Mouse (Mus musculus) C2C12 (cell line): ENCODE results near the gene Rad51b. TPM values are rescaled to one million over a fixed set of nuclear protein-coding genes. Genes with fewer than 3 reads are reported as not detected.

Source experiments
- H3K27me3 ChIP-seq: one replicate; pipeline ENCODE4 v1.6.1; 2011; ENCODE audit not compliant: control insufficient read depth, insufficient read depth, insufficient read length
- H3K36me3 ChIP-seq: one replicate; pipeline ENCODE4 v1.6.1; 2011; ENCODE audit not compliant: control insufficient read depth, insufficient read depth
- H3K4me3 ChIP-seq: one replicate; pipeline ENCODE4 v1.5.1; 2011; ENCODE audit warnings: mild to moderate bottlenecking, control low read depth; ENCODE audit not compliant: poor library complexity, insufficient read depth, severe bottlenecking
- H3K79me2 ChIP-seq: one replicate; pipeline ENCODE4 v1.6.1; 2011; ENCODE audit not compliant: control insufficient read depth, insufficient read depth
- H3K79me3 ChIP-seq: one replicate; pipeline ENCODE4 v1.6.1; 2011; ENCODE audit warnings: low read depth, control low read depth
- H3ac ChIP-seq: one replicate; pipeline ENCODE3; 2011; ENCODE audit warnings: low read depth; ENCODE audit not compliant: control insufficient read depth, insufficient read length
- CEBPB ChIP-seq: IDR thresholded peaks from one replicate; pipeline ENCODE4 v1.6.1; 2011; ENCODE audit warnings: low read depth, mild to moderate bottlenecking, control low read depth, moderate library complexity
- CTCF ChIP-seq: IDR thresholded peaks from one replicate; pipeline ENCODE4 v1.5.1; 2011; ENCODE audit not compliant: control insufficient read depth, insufficient read depth, insufficient read length
- FOSL1 ChIP-seq: IDR thresholded peaks from one replicate; pipeline ENCODE4 v1.8.0; 2011; ENCODE audit warnings: mild to moderate bottlenecking, low read length; ENCODE audit not compliant: poor library complexity, insufficient read depth, severe bottlenecking
- MAX ChIP-seq: IDR thresholded peaks from one replicate; pipeline ENCODE4 v1.6.1; 2011; ENCODE audit warnings: mild to moderate bottlenecking, control low read depth
- MYOD1 ChIP-seq: IDR thresholded peaks from one replicate; pipeline ENCODE4 v1.6.1; 2011; ENCODE audit warnings: low read depth; ENCODE audit not compliant: control insufficient read depth, insufficient read length
- MYOG ChIP-seq: IDR thresholded peaks from one replicate; pipeline ENCODE4 v1.6.1; 2011; ENCODE audit not compliant: control insufficient read depth, insufficient read length; ENCODE audit errors: extremely low read depth
- USF1 ChIP-seq: IDR thresholded peaks from one replicate; pipeline ENCODE4 v1.6.1; 2011; ENCODE audit warnings: low read depth, mild to moderate bottlenecking, control low read depth, moderate library complexity
- polyA plus RNA-seq: library from polyadenylated mRNA; unstranded; fragments of >200 nt; fragmentation: generic; extraction: Trizol; gene quantifications from one replicate; pipeline ENCODE4 v1.2.1, GENCODE M21; 2012; ENCODE audit warnings: missing spikeins

Gene Rad51b
- polyA plus RNA-seq, 1 experiment = 1.3 TPM

DNA sequence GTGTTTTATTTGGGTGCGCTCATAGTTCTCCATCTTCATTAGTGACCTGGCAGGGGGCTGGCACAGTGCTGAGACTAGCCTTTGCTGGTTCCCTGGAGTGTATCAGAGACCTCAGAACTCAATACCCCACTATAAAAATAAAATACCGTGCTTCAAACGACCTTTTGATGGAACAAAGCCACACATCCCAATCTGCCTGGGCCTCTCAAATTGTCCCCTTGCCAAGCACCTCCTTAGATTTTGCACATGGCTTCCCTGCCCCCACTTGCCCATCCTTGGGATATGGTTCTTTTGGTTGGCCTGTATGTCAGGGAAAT lies 158.7 kb downstream of the Rad51b start:
- no peak overlapping the region for H3K4me3 ChIP-seq
- H3K79me3 ChIP-seq = no peaks in the 10 kb centered on the region
- H3K79me2 ChIP-seq = no peaks in the 10 kb centered on the region
- no peak overlapping the region for H3ac ChIP-seq
- H3K27me3 ChIP-seq = no peaks in the 10 kb centered on the region
- H3K36me3 ChIP-seq = no peaks in the 10 kb centered on the region
- TF ChIP-seq MYOD1 = no peak
- TF ChIP-seq MYOG = no peak
- no peak for TF ChIP-seq CTCF
- no peak for TF ChIP-seq MAX

DNA sequence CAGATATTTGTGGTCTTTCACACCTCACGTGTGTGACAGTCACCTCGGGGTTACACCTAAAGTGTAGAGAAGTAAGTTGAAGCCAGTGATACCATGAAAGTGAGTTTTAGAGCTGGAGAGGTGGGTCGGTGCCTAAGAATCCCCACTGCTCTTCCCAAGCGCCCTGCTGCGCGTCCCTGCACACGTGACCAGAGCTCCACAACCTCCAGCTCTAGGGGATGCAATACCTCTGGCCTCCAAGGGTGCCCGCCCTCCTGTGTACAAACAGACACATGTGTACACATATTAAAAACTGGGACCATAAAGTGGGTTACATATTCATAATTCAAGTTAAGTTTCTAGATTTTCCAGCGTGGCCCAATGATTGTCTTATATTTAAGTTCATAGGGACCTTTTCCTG lies 159.2 kb downstream of the Rad51b start:
- no peak overlapping the region for H3K4me3 ChIP-seq
- no peak for TF ChIP-seq MYOD1
- TF ChIP-seq FOSL1 = no peak
- TF ChIP-seq CTCF = no peak
- no peak for TF ChIP-seq CEBPB
- no peak for TF ChIP-seq MYOG
- no peak for TF ChIP-seq USF1
- no peak for TF ChIP-seq MAX
- no peaks in the 10 kb centered on the region for H3K79me3 ChIP-seq
- H3K79me2 ChIP-seq = no peaks in the 10 kb centered on the region
- no peaks in the 10 kb centered on the region for H3K27me3 ChIP-seq
- no peaks in the 10 kb centered on the region for H3K36me3 ChIP-seq
- no peak overlapping the region for H3ac ChIP-seq

DNA sequence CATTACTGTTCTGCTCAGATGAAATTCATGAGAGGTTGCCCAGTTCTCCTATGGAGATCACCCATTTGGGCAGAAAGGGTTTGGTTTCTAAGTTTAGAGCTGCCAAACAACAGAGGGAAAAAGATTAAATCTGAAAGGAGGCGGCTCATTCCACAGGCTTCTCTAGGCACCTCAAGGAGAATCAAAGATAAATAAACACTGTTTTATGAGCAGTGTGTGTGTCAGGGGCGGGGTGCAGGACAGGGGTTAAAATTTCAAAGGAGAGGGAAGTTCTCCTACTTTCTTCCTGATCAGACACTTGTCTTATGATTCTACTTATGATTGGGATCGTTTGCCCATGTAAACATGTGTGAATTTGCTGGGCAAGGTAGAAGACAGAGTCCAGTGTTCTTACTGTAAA lies 166.3 kb downstream of the Rad51b start:
- TF ChIP-seq CEBPB (no peak), FOSL1 (no peak), MYOD1 (no peak), CTCF (no peak), MYOG (no peak), MAX (no peak), USF1 (no peak)
- Histone ChIP-seq H3K79me3 (no peaks in the 10 kb centered on the region), H3K4me3 (no peak overlapping the region), H3ac (no peak overlapping the region), H3K79me2 (no peaks in the 10 kb centered on the region), H3K27me3 (no peaks in the 10 kb centered on the region), H3K36me3 (no peaks in the 10 kb centered on the region)

- TF ChIP-seq MAX (no peak), MYOG (no peak), FOSL1 (no peak), MYOD1 (no peak), CEBPB (no peak), USF1 (no peak), CTCF (no peak)
Observed at GRCm38 (mm10) chr12:79470113-79470512, 173.0 kb downstream of the Rad51b start.

DNA sequence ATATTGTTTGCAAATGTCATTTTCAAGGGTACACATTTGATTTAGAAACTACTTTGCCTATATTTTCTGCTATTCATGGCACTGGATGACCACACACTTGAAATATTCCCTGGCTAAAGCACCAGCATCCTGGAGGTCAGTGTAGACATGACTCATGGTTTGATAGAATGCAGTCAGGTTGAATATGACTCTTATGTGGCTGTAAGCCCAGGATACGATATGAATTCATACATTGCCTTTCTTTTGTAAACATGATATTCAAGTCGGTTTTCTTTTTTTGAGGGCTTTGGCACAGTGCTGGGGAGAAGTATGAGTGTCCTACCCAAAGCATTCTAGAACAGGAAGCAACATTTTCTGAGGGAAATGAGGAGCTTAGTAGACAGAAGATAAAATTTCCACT lies 174.8 kb downstream of the Rad51b start:
- H3ac ChIP-seq = no peak overlapping the region
- H3K79me3 ChIP-seq = no peaks in the 10 kb centered on the region
- TF ChIP-seq FOSL1 (peak; percentile 79), CEBPB (no peak)
- no peaks in the 10 kb centered on the region for H3K36me3 ChIP-seq
- no peaks in the 10 kb centered on the region for H3K79me2 ChIP-seq
- H3K27me3 ChIP-seq = no peaks in the 10 kb centered on the region
- no peak overlapping the region for H3K4me3 ChIP-seq

More at GRCm38 (mm10) chr12:79470113-79470512, 173.0 kb downstream of the Rad51b start:
- Histone ChIP-seq H3K27me3 (no peaks in the 10 kb centered on the region), H3K4me3 (no peak overlapping the region), H3K79me2 (no peaks in the 10 kb centered on the region), H3K79me3 (no peaks in the 10 kb centered on the region), H3ac (no peak overlapping the region), H3K36me3 (no peaks in the 10 kb centered on the region)

GRCm38 (mm10) chr12:79476413-79477046 lies 179.4 kb downstream of the Rad51b start:
- Histone ChIP-seq H3K79me3 (no peaks in the 10 kb centered on the region), H3K36me3 (no peaks in the 10 kb centered on the region), H3K79me2 (no peaks in the 10 kb centered on the region), H3K4me3 (no peak overlapping the region), H3ac (no peak overlapping the region), H3K27me3 (no peaks in the 10 kb centered on the region)
- no peak for TF ChIP-seq CEBPB
- no peak for TF ChIP-seq CTCF
- TF ChIP-seq MAX = no peak
- no peak for TF ChIP-seq MYOG
- no peak for TF ChIP-seq FOSL1
- no peak for TF ChIP-seq USF1
- TF ChIP-seq MYOD1 = no peak
